Mouse (Mus musculus) heart, embryonic 10.5 days (tissue): Measurements from ENCODE around the gene Slc39a10. TPM values are rescaled to one million over a fixed set of nuclear protein-coding genes. Genes with fewer than 3 reads are reported as not detected.
A peak's percentile ranks its signal among the peaks of the same experiment; 100 is the strongest.

Experiments used
- DNase-seq: peaks from one replicate; pipeline ENCODE4 v3.0.0-alpha.2; 2017; ENCODE audit warnings: low spot score
- H3K27ac ChIP-seq: fragments of 300-500 bp; sonication (generic); 2 replicates; pipeline ENCODE4 v1.5.1; 2016; ENCODE audit warnings: mild to moderate bottlenecking
- H3K27me3 ChIP-seq: fragments of 300-500 bp; sonication (generic); 2 replicates; pipeline ENCODE4 v1.6.1; 2016; ENCODE audit warnings: mild to moderate bottlenecking; ENCODE audit not compliant: poor library complexity, insufficient read depth, severe bottlenecking
- H3K36me3 ChIP-seq: fragments of 300-500 bp; sonication (generic); 2 replicates; pipeline ENCODE4 v1.6.1; 2016; ENCODE audit warnings: mild to moderate bottlenecking, moderate library complexity
- H3K4me1 ChIP-seq: fragments of 300-500 bp; sonication (generic); 2 replicates; pipeline ENCODE4 v1.6.1; 2016; ENCODE audit warnings: mild to moderate bottlenecking
- H3K4me3 ChIP-seq: fragments of 300-500 bp; sonication (generic); 2 replicates; pipeline ENCODE4 v1.5.1; 2016; ENCODE audit warnings: mild to moderate bottlenecking, moderate library complexity
- H3K9me3 ChIP-seq: fragments of 300-500 bp; sonication (generic); 2 replicates; pipeline ENCODE4 v1.6.1; 2016; ENCODE audit warnings: mild to moderate bottlenecking, moderate library complexity
- WGBS: fragments of 180-500 bp; shearing (Covaris S2); methylation state at CpG from one replicate; pipeline ENCODE4 v1.1.7; 2016; 5-methylcytosine and 5-hydroxymethylcytosine counted together
- polyA plus RNA-seq: library from polyadenylated mRNA; unstranded; fragments of >200 nt; fragmentation: Nextera tagmentation; extraction: Ambion mirVana; gene quantifications from 2 replicates; pipeline ENCODE4 v1.2.1, GENCODE M21; 2016

The Slc39a10 gene
- polyA plus RNA-seq, 1 experiment from 2014 or later = 51.3 TPM

GRCm38 (mm10) chr1:46856498-46856897, 36.2 kb downstream of the Slc39a10 start:
- DNase-seq = no peak
- Histone ChIP-seq H3K4me3 (no peak overlapping the region), H3K36me3 (no peaks in the 10 kb centered on the region), H3K9me3 (no peaks in the 10 kb centered on the region), H3K27ac (no peak overlapping the region), H3K4me1 (peaks cover 4% of the 10 kb centered on the region; the same call in 1 of the 2 replicates), H3K27me3 (no peaks in the 10 kb centered on the region)
- 47% methylated on average over 4 of the region's 4 CpGs for WGBS

- no peaks in the 10 kb centered on the region for H3K36me3 ChIP-seq
- no peak for DNase-seq
- peak overlapping the region; percentile 93 for H3K4me3 ChIP-seq
- H3K9me3 ChIP-seq = no peaks in the 10 kb centered on the region
- WGBS = 32% methylated on average over 18 of the region's 18 CpGs
- H3K27me3 ChIP-seq = no peaks in the 10 kb centered on the region
- H3K27ac ChIP-seq = peak overlapping the region; percentile 100
- peaks cover 9% of the 10 kb centered on the region; the same call in 1 of the 2 replicates for H3K4me1 ChIP-seq
Measured at GRCm38 (mm10) chr1:46854036-46854900, 38.4 kb downstream of the Slc39a10 start.

GRCm38 (mm10) chr1:46853317-46854035, 39.2 kb downstream of the Slc39a10 start:
- H3K27ac ChIP-seq = peak overlapping the region; percentile 100
- peak overlapping the region; percentile 93 for H3K4me3 ChIP-seq
- under 1% methylated on average over 86 of the region's 86 CpGs for WGBS
- DNase-seq = peak; percentile 97
- no peaks in the 10 kb centered on the region for H3K9me3 ChIP-seq
- no peaks in the 10 kb centered on the region for H3K36me3 ChIP-seq
- peaks cover 9% of the 10 kb centered on the region; the same call in 1 of the 2 replicates for H3K4me1 ChIP-seq
- no peaks in the 10 kb centered on the region for H3K27me3 ChIP-seq

GRCm38 (mm10) chr1:46852600-46853272, 39.9 kb downstream of the Slc39a10 start:
- H3K4me1 ChIP-seq = peaks cover 9% of the 10 kb centered on the region; the same call in 1 of the 2 replicates
- peak overlapping the region; percentile 93 for H3K4me3 ChIP-seq
- H3K36me3 ChIP-seq = no peaks in the 10 kb centered on the region
- WGBS = under 1% methylated on average over 74 of the region's 75 CpGs
- no peaks in the 10 kb centered on the region for H3K27me3 ChIP-seq
- H3K9me3 ChIP-seq = no peaks in the 10 kb centered on the region
- DNase-seq = peak; percentile 88
- H3K27ac ChIP-seq = peak overlapping the region; percentile 100

GRCm38 (mm10) chr1:46852216-46852599, 40.4 kb downstream of the Slc39a10 start:
- no peaks in the 10 kb centered on the region for H3K27me3 ChIP-seq
- H3K9me3 ChIP-seq = no peaks in the 10 kb centered on the region
- under 1% methylated on average over 4 of the region's 4 CpGs for WGBS
- DNase-seq = no peak
- no peaks in the 10 kb centered on the region for H3K36me3 ChIP-seq
- peaks cover 9% of the 10 kb centered on the region; the same call in 1 of the 2 replicates for H3K4me1 ChIP-seq
- peak overlapping the region; percentile 100 for H3K27ac ChIP-seq
- peak overlapping the region; percentile 93 for H3K4me3 ChIP-seq

GRCm38 (mm10) chr1:46851586-46851985, 41.1 kb downstream of the Slc39a10 start:
- WGBS = 70% methylated on average over 4 of the region's 4 CpGs
- no peak for DNase-seq
- no peaks in the 10 kb centered on the region for H3K27me3 ChIP-seq
- peaks cover 9% of the 10 kb centered on the region; the same call in 1 of the 2 replicates for H3K4me1 ChIP-seq
- H3K36me3 ChIP-seq = no peaks in the 10 kb centered on the region
- no peak overlapping the region for H3K27ac ChIP-seq
- H3K4me3 ChIP-seq = peak overlapping the region; percentile 93
- no peaks in the 10 kb centered on the region for H3K9me3 ChIP-seq

- Histone ChIP-seq H3K36me3 (no peaks in the 10 kb centered on the region), H3K9me3 (no peaks in the 10 kb centered on the region), H3K27ac (no peak overlapping the region), H3K4me1 (peaks cover 8% of the 10 kb centered on the region; the same call in 1 of the 2 replicates), H3K27me3 (no peaks in the 10 kb centered on the region), H3K4me3 (no peak overlapping the region)
- no peak for DNase-seq
- WGBS = 68% methylated on average over 1 of the region's 1 CpGs
Measured at GRCm38 (mm10) chr1:46849758-46850157, 42.9 kb downstream of the Slc39a10 start.

GRCm38 (mm10) chr1:46845221-46845620, 47.4 kb downstream of the Slc39a10 start:
- Histone ChIP-seq H3K9me3 (no peaks in the 10 kb centered on the region), H3K27ac (no peak overlapping the region), H3K27me3 (no peaks in the 10 kb centered on the region), H3K4me3 (no peak overlapping the region), H3K4me1 (no peaks in the 10 kb centered on the region), H3K36me3 (no peaks in the 10 kb centered on the region)
- 66% methylated on average over 5 of the region's 5 CpGs for WGBS
- DNase-seq = no peak

GRCm38 (mm10) chr1:46844281-46844680, 48.4 kb downstream of the Slc39a10 start:
- Histone ChIP-seq H3K27me3 (no peaks in the 10 kb centered on the region), H3K36me3 (no peaks in the 10 kb centered on the region), H3K27ac (no peak overlapping the region), H3K4me1 (no peaks in the 10 kb centered on the region), H3K4me3 (no peak overlapping the region), H3K9me3 (no peaks in the 10 kb centered on the region)
- no peak for DNase-seq
- WGBS = 79% methylated on average over 2 of the region's 2 CpGs

GRCm38 (mm10) chr1:46843406-46843805, 49.2 kb downstream of the Slc39a10 start:
- Histone ChIP-seq H3K4me1 (no peaks in the 10 kb centered on the region), H3K27ac (no peak overlapping the region)
- 59% methylated on average over 4 of the region's 4 CpGs for WGBS

GRCm38 (mm10) chr1:46831927-46832326, 60.7 kb downstream of the Slc39a10 start:
- H3K4me3 ChIP-seq = no peak overlapping the region
- H3K27ac ChIP-seq = no peak overlapping the region
- no peaks in the 10 kb centered on the region for H3K4me1 ChIP-seq
- no peaks in the 10 kb centered on the region for H3K27me3 ChIP-seq
- WGBS = 87% methylated on average over 5 of the region's 5 CpGs
- H3K9me3 ChIP-seq = no peaks in the 10 kb centered on the region
- no peak for DNase-seq
- peaks cover 36% of the 10 kb centered on the region for H3K36me3 ChIP-seq

More at GRCm38 (mm10) chr1:46843406-46843805, 49.2 kb downstream of the Slc39a10 start:
- no peak for DNase-seq
- no peaks in the 10 kb centered on the region for H3K9me3 ChIP-seq
- H3K27me3 ChIP-seq = no peaks in the 10 kb centered on the region
- H3K36me3 ChIP-seq = no peaks in the 10 kb centered on the region
- H3K4me3 ChIP-seq = no peak overlapping the region

GRCm38 (mm10) chr1:46830066-46830843, 62.4 kb downstream of the Slc39a10 start:
- H3K36me3 ChIP-seq = peaks cover 37% of the 10 kb centered on the region
- no peak for DNase-seq
- H3K4me3 ChIP-seq = no peak overlapping the region
- H3K27me3 ChIP-seq = no peaks in the 10 kb centered on the region
- no peaks in the 10 kb centered on the region for H3K4me1 ChIP-seq
- WGBS = 78% methylated on average over 2 of the region's 2 CpGs
- no peaks in the 10 kb centered on the region for H3K9me3 ChIP-seq
- no peak overlapping the region for H3K27ac ChIP-seq
